In the genomic region with DNA sequence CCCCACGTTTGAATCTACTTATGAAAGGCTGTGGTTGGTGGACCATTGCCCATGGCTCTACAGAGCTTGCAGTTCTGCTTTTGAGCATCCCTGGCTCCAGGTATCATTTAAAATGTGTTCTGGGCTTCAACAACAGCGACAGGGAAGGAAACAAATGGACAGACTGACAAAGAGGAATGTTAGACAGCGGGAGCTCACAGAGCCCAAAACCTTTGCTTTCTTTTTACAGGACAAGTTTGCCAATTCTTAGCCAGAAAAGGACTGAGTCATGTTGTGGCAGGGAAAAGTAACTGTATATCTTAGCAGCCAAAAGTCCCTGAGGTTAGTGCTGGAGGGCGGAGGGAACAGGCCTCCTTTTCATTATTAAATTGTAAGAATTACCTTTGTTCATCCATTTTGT, we compare ENCODE assay signal across 21 mouse cellular contexts.
"Had no signal": no experiment of that assay in that cellular context is flagged by ENCODE, and none has a peak within 500 bp of the region (broad histone marks: within the 10 kb centered on the region; RNA-seq: fewer than 3 reads in every experiment).

No protein-coding gene starts in this region.

- H3K4me3 ChIP-seq: kidney, embryonic 15.5 days; limb, embryonic 12.5 days; limb, embryonic 15.5 days; liver, embryonic 15.5 days; lung, embryonic 15.5 days; neural tube, embryonic 12.5 days; neural tube, embryonic 15.5 days had no signal

- H3K36me3 ChIP-seq: kidney, embryonic 15.5 days; limb, embryonic 12.5 days; limb, embryonic 15.5 days; liver, embryonic 15.5 days; lung, embryonic 15.5 days; neural tube, embryonic 12.5 days; neural tube, embryonic 15.5 days had no signal

- DNase-seq: kidney, adult 11 months; kidney, adult 8-10 months; kidney, postnatal 10 days; kidney, postnatal 36 days; left cerebral cortex, postnatal 4 days; lung, adult 18-20 months; lung, postnatal 14 days; midbrain, embryonic 14.5 days; right cerebral cortex, postnatal 25 days; thymus, adult 2 months; thymus, postnatal 14 days; thymus, postnatal 4 days had no signal

- H3K9ac ChIP-seq: kidney, embryonic 15.5 days; limb, embryonic 12.5 days; limb, embryonic 15.5 days; liver, embryonic 15.5 days; lung, embryonic 15.5 days; neural tube, embryonic 12.5 days; neural tube, embryonic 15.5 days had no signal

- H3K4me2 ChIP-seq: kidney, embryonic 15.5 days; limb, embryonic 12.5 days; limb, embryonic 15.5 days; liver, embryonic 11.5 days; liver, embryonic 15.5 days; lung, embryonic 15.5 days; midbrain, embryonic 11.5 days; neural tube, embryonic 12.5 days; neural tube, embryonic 15.5 days had no signal

- H3K9me3 ChIP-seq: kidney, embryonic 15.5 days; limb, embryonic 15.5 days; liver, embryonic 15.5 days; lung, embryonic 15.5 days; neural tube, embryonic 12.5 days; neural tube, embryonic 15.5 days had no signal

- H3K4me1 ChIP-seq: kidney, embryonic 15.5 days; liver, embryonic 15.5 days; neural tube, embryonic 12.5 days; neural tube, embryonic 15.5 days had no signal

- H3K27ac ChIP-seq: kidney, embryonic 15.5 days; limb, embryonic 12.5 days; limb, embryonic 15.5 days; liver, embryonic 15.5 days; lung, embryonic 15.5 days; neural tube, embryonic 12.5 days; neural tube, embryonic 15.5 days had no signal

- H3K27me3 ChIP-seq: kidney, embryonic 15.5 days; limb, embryonic 12.5 days; limb, embryonic 15.5 days; liver, embryonic 15.5 days; lung, embryonic 15.5 days; neural tube, embryonic 12.5 days; neural tube, embryonic 15.5 days had no signal
